Mouse (Mus musculus) CH12.LX (cell line): Measurements from ENCODE around the gene Usp5.

Experiments used
- EP300 ChIP-seq: IDR thresholded peaks from 2 replicates; pipeline ENCODE4 v1.6.1; 2011; ENCODE audit warnings: low read length, improper control_type of control experiment
- MXI1 ChIP-seq: IDR thresholded peaks from 2 replicates; pipeline ENCODE4 v1.6.1; 2011; ENCODE audit warnings: mild to moderate bottlenecking, low read depth, low read length, improper control_type of control experiment
- NELFE ChIP-seq: IDR thresholded peaks from 2 replicates; pipeline ENCODE4 v1.6.1; 2011; ENCODE audit warnings: low read depth, low read length, improper control_type of control experiment
- POLR2A ChIP-seq: IDR thresholded peaks from 2 replicates; pipeline ENCODE4 v1.6.1; 2011; ENCODE audit warnings: low read depth, mild to moderate bottlenecking, improper control_type of control experiment, low read length

- TF ChIP-seq EP300 (no peak), MXI1 (peak; percentile 55; the same call in 1 of the 2 replicates), POLR2A (peak; percentile 75), NELFE (0 out of 2 replicates have a peak, but pooled peaks have one; percentile 42)
These were observed 42.4 kb downstream of the Usp5 start for GRCm38 (mm10) chr6:124786756-124787420.
